Mouse (Mus musculus) G1E (cell line): ENCODE data around the gene Tbx1.

Source experiments
- CTCF ChIP-seq: IDR thresholded peaks from 2 replicates; pipeline ENCODE4 v1.5.1; 2012; ENCODE audit warnings: low read depth, low read length, inconsistent platforms, mixed read lengths
- GATA1 ChIP-seq: IDR thresholded peaks from 2 replicates; pipeline ENCODE4 v1.6.1; 2012; ENCODE audit warnings: borderline replicate concordance, low read length, inconsistent platforms, mixed read lengths
- GATA2 ChIP-seq: IDR thresholded peaks from 2 replicates; pipeline ENCODE4 v1.6.1; 2012; ENCODE audit warnings: low read depth, low read length, inconsistent platforms, borderline replicate concordance
- POLR2AphosphoS5 ChIP-seq: IDR thresholded peaks from 2 replicates; pipeline ENCODE4 v1.6.1; 2012; ENCODE audit warnings: low read depth, low read length, inconsistent platforms; ENCODE audit not compliant: insufficient replicate concordance
- TAL1 ChIP-seq: conservative IDR thresholded peaks from 2 replicates; pipeline ENCODE4 v1.6.1; 2012; ENCODE audit warnings: low read depth, low read length, inconsistent platforms, mixed read lengths

DNA sequence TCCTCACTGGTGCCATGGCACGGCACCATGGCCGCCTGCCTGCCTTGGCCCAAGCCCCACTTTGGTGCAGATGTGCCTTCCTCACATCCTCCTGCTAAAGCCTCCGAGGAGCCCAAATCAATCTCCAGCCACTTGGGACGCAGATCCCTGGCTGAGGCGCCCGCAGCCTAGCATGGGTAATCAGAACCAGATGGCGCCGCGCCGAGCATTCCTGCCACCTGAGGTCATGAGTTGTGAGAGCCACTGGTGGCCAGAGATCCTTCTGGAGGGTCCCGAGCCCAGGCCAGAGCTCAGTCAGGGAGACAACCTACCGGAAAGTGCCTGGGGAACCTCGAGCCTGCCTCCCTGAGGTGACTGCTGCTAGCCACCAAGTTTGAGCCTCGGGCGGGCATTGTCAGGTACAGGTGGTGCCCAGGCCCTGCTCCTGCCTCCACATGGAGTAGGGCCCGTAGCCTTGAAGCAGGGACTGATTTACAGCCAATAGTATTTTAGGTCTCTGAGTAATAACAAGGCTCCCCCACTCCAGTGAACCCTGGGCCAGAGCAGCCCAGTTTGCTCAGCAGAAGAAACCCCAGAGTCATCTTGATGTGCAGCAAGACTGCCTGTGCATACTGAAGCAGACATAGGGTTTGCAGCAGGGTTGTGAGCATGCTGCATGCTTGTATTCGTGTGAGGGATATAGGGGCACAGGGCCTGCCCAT is 35.1 kb downstream of the Tbx1 start:
- TF ChIP-seq CTCF (no peak), TAL1 (no peak), GATA1 (no peak), POLR2AphosphoS5 (no peak), GATA2 (no peak)
